Mouse (Mus musculus): Measurements from ENCODE around the gene Mageh1.
A peak's percentile ranks its signal among the peaks of the same experiment; 100 is the strongest.
"Not testable (repeated sequence)": the region's sequence is repeated elsewhere in the genome, so short reads cannot be mapped to it uniquely, and the experiment has no call there.

Mageh1 gene

DNA sequence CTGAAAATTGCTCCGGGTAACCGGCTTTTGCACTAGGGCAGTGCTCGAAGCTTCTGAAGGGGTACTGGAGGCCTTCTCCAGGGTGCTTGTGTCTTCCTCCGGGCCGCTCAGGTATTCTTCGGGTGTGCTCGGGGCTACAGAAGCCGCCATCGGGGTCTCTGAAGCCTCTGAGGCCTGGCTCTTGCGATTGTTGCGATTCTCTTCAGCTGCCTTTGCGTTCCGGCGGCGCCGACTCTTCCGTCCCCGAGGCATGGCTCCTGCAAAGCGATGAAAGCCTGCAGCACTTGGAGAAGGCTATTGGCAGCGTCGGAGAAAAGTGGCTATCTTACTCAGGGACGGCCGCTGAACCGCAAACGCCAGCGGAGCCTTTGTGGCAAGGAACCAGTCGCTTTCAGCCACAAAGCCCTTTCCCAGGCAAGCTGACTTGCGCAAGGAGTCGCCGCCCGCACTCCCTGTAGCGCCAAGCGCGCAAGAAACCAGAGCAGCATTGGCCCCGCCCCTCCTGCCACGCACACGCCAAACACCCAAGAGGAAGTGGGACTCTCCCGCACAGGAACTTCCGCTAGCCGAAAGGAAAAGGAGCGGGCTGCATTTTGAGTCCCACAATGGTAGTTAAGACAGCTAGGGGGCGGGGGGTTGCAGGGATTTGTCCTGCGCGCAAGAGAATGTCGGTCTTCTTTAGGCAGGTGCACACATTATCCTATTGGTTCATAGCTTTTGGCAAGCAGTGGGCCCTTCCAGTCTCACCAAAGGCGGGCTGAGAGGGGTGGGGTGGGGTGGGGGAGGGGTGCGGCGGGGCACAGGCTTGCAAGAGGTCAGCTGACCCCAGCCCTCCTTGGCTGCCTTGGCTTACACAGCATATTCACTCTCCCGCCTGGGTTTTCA is at the start of gene Mageh1:
Gene Mageh1, minus strand, starts transcription at position 489 of the 885 bp plus-strand sequence.
- peak; percentile 82 for DNase-seq (ENCODE audit: extremely low spot score)

DNA sequence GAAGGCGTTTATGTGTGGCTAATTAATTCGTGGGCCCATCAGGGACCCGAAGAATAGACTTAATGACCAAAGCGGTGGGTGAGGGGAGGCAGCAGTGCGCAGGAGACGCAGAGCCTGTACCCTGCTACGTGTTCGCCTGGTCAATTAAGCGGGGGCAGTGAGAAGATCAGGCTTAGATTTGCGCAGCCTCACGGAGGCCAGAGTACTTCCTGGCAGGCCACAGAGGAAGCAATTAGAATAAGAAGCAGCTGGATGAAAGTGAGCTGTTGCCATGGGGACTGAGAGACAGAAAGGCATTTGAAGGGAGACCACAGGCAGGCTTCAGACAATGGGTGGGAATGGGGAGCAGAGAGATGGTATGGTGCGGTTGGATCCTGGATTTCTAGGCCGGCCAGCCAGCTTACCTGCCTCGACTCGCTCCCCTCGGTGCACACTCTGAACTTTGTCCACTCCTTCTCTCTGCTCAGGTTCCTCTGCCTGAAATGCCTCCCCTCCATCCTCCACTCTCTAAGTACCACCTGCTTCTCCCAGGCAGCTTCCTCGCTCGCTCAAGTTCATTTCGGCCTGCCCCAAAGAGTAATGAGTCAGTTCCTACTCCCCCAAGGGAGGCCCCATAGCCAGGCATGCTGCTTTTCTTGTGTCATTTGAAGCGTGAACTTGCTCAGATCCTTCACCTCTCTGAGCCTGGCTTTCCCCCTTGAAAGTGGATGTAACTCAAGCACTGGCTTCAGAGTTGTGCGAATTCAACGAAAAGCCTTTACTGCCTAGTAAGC is 783 bp upstream of the Mageh1 start:
- not testable (repeated sequence) for DNase-seq (ENCODE audit: extremely low spot score)

DNA sequence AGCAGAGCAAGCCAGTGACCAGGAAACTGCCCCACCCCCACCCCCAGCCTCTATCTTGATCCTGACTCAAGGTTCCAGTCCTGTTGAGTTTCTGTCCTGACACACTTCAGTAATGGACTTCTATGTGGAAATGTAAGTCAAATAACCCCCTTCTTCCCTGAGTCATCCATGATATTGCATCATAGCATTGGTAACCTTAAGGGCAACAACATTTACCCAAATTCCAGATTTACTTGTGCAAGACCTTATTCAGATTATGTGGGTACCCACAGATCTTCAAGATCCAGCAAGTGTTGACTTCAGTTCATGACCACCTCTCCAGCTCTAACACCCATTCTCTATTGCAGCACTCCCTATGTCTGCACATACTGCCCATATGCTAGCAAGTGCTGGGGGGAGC is 5.8 kb downstream of the Mageh1 start:
- not testable (repeated sequence) for DNase-seq (ENCODE audit: extremely low spot score)

DNA sequence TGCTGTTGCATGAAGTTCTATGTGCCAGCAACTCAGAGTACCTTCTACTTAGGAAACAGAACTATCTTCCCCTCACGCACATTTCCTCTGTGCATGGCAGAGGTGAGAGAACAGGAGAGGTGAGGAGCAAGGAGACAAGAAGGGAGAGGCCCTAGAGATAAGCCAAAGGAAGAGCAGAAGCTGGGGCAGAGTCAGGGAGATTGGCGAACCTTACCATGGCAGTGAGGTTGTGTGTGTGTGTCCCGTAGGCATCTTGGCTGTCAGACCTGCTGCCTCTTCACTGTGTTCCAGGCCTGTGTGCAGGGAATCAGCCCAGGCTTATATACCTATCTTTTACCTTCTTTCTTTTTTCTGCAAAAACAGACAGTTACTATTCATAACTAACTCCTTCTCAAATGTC is 11.7 kb downstream of the Mageh1 start:
- DNase-seq (ENCODE audit: extremely low spot score) = not testable (repeated sequence)

DNA sequence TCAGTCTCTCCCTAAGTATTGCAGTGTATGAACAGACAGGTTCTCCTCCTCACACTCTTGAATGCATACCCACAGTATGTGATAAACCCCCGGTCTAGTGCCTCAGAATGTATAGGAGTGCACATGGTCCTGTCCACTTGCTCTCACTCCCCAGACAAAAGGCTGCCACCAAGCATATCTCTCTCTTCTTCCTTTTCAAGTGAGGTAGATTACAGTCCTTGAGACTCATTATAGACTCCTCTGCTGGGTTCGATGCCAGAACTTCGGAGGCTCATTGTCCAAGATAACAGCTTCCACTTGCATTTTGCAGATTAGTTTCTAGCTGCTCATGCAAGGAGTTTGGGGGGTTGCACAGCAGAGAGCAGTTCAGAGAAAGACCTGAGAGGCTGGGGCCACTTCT is 12.1 kb downstream of the Mageh1 start:
- not testable (repeated sequence) for DNase-seq (ENCODE audit: extremely low spot score)

DNA sequence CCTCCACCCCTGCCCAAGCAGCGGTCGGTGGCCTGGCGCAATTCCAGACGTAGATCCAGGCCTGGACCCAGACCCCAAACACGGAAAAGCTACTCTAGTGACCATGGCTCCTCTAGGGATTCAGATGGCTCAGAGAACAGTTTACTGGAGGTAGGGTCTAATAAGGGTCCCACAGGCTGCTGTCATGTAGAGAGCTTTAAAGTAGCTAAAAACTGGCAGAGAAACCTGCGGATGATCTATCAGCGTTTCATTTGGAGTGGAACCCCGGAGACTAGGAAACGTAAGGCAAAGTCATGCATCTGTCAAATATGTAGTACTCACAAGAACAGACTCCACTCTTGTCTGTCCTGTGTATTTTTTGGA is 29.7 kb downstream of the Mageh1 start:
- no peak for DNase-seq (ENCODE audit: extremely low spot score)

DNA sequence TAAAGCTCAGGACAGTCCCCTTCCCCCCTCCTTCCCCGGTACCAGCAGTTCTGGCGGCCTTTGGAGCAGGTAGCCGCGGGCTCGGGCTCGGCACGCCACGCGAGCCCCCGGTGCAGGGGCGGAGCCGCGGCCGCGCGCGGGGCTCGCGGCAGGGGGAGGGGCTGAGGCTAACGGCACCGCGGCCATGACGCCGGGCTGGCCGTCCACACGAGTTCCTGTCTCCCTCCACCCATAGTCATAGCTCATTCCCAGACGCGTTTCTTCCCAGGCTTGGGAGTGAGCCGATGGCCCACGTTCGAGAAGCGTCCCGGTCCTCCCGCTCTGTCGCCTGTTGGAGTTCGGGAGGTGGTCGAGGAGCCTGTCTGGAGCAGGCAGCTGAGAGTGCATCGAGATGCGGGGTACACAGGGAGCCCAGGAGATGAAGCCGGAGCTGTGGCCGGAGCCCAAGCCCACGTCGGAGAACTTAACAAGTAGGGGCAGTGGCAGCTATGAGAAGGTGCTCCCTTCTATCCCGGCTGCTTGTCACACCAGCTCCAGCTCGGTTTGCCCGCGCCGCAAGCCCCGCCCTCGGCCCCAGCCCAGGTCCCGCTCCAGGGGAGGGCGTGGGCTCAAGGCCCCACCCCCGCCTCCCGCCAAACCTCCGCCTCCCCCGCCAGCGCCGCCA is 30.2 kb downstream of the Mageh1 start:
- DNase-seq (ENCODE audit: extremely low spot score) = peak; percentile 60

DNA sequence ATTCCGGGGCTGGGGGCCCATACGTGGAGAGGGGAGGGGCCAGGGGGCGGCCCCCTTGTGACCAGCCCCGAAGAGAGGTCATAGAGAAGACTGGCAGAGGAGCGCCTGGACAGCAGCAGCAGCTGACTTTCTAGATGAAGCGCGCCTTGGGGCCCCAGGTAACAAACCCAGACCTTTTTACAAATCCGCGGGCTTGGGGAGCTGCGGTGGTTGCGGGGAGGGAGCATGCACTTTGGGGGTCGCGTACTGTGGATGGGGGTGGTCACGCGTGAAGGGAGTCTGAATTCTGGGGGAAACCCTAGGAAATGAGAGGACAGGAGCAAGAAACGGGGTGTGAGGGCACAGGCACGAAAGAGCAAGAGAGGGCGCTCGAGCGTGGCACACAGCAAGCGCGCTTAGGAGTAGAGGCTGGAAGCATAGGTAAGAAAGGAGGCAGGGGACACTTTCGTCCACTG is 31.0 kb downstream of the Mageh1 start, which contains the start of gene Usp51:
Gene Usp51, plus strand, starts transcription at position 83 of the 455 bp plus-strand sequence.
- DNase-seq (ENCODE audit: extremely low spot score) = peak; percentile 60

DNA sequence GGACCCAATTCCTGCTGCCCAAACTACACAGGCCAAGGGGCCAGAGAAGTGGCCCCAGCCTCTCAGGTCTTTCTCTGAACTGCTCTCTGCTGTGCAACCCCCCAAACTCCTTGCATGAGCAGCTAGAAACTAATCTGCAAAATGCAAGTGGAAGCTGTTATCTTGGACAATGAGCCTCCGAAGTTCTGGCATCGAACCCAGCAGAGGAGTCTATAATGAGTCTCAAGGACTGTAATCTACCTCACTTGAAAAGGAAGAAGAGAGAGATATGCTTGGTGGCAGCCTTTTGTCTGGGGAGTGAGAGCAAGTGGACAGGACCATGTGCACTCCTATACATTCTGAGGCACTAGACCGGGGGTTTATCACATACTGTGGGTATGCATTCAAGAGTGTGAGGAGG is 41.3 kb downstream of the Mageh1 start:
- DNase-seq (ENCODE audit: extremely low spot score) = not testable (repeated sequence)

DNA sequence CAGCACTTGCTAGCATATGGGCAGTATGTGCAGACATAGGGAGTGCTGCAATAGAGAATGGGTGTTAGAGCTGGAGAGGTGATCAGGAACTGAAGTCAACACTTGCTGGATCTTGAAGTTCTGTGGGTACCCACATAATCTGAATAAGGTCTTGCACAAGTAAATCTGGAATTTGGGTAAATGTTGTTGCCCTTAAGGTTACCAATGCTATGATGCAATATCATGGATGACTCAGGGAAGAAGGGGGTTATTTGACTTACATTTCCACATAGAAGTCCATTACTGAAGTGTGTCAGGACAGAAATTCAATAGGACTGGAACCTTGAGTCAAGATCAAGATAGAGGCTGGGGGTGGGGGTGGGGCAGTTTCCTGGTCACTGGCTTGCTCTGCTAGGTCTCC is 47.5 kb downstream of the Mageh1 start:
- DNase-seq (ENCODE audit: extremely low spot score) = not testable (repeated sequence)
